Mouse (Mus musculus) induced T-regulatory cell, adult 2 months (primary cell): ENCODE measurements at regions not wholly inside any gene's neighbourhood (a gene's known extent, or its start where the extent isn't known, plus 50 kb on each side); places are given as distances from the start of the nearest gene placed in this dataset.
A peak's percentile ranks its signal among the peaks of the same experiment; 100 is the strongest.

ENCODE experiments used
- DNase-seq: peaks from one replicate; pipeline ENCODE4 v3.0.0-alpha.2; 2012; ENCODE audit warnings: low read depth

DNA sequence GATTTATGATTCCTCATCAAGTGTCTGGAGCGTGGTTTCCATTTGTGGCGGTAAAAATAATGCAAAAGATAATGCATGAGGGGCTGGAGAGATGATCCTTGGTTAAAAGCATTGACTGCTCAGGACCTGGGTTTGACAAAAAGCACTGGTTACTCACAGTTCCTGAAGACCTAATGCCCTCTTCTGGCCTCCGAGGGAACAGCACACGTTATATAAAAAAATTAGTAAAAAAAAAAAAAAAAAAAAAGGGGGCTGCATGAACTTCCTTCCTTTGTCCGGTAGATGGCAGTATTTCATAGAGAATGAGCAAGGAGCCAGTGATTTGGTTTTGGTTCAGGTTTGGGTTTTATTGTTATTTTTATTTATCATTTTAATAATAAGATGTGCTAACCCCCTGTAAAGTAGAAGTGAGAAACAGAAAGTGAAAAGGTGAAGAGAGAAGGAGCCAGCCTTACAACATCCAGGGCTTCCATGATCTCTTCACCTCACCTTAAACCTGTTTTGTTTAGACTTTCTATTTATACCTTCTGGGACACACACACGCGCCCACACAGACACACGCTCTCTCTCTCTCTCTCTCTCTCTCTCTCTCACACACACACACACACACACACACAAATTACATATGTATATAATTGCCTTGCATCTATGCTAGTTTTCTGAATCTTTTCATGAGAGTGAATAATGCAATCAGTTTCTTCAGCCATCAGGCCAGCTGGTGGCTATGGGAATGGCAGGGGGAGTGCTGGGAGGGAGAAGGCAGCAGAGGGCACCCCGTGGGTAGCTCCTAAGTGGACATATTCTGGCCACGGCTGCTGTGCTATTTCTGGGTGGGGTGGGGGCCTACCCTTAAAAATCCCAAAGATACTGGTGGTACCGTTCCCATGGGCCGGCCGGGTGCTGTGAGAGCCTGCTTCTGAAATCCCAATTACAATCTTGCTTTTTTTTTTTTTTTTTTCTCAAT, 230.0 kb downstream of the Poteg start:
- DNase-seq, result peak; percentile 45

DNA sequence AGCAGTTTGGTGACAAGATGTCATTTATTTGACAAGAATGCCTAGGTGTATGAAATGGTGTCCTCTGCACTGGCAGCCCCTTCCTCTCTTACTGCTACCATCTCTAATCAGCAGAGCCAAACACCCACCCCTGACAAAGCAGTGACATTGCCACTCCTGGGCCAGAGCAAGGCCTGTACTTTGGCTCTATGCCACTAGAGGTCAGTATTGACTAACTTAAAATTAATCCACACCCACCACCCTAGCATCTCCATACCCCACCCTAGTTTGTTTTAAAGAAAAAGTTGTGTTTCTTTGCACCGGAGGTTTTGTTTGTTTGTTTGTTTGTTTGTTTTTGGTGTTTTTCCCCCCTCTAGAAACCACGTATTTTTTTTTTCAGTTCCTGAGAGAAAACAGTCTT, 231.7 kb downstream of the Poteg start:
- peak; percentile 30 for DNase-seq

DNA sequence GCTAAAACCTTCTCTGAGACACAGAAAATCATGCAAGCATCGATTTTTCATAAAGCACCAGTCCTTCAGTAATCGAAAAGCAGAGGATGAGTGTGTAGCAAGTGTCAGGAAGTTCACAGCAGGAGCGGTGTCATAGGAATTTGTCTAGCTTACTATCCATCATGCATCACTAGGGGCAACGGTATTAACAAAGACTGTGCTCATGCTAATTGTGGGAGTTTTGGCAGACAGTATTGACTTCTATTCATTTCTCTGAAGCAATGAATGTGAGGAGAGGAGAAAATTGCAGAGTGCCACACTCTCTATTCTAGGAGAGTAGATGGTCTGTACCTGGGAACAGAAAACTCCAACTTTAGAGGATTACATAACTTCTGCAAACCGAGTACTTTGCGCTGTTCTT, 274.5 kb downstream of the Poteg start:
- DNase-seq, result no peak

DNA sequence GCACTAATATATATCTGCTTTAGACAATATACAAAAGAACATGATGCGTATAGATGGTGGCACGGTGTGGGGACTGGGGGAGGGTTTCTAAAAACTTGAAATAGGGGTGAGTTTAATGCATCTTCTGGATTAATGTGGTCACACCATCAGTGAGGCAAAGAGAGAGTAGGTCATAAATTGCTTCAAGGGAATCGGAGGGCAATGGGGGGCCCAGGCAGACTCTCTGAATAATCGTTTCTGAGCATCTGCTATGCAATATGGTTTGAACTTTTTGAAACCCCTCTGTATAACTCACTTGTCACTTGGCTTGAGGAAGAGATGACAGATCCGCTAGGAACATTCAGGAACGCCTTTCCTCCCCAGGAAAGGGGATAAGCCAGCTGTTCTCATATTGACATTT, 322.8 kb downstream of the Poteg start:
- no peak for DNase-seq

DNA sequence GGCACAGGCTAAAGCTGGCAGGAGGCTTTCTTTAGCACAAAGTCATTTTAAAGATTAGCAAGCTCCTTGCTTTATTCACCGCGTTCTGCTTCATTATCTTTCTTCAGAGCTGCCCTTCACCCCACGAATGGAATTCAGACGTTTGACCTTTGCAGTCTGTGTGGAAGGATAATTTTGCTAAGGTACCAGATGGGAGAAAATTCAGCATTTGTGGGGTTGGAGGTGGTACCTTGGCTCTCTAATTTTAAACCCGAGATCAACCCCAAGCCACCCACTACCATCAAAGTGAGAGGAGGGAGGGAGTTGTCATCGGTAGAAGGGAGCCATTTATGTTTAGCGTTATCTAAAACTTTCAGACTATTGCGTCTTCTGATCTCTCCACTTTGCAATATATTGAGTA, 323.3 kb downstream of the Poteg start:
- DNase-seq, result no peak

DNA sequence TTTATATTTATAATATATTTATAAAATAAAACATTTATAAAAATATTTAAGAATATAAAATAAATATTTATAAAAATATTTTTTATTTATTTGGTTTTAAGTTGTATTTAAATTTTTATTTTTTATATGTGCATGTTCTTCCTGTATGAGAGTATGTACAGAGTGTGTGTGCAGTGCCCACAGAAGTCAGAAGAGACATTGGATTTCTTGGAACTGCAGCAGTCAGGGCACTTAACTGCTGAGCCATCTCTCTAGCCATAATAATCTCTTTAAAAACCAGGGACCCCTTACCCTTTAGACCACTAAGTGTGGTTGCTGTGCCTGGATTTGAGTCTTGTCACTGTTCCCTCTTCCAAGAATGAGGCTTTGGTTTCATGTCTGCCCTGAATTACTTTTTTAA, 323.8 kb downstream of the Poteg start:
- DNase-seq, result no peak

DNA sequence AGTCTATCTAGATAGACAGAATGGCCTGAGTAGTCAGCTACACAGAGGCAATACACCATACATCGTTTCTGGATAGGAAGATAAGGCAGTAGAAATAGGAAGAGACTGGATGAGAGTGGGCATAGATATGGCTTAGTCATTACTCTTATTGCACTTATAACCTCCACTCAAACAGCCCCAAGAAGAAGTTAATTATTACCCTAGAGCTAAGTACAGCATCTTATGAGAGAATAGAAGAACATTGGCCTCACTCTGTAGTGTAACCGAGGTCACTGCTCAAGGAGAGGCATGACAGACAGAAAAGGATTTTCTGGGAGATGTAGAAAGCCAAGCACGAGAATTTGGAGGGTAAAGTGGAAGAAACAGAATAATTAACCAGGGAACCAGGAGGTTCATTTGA, 331.5 kb downstream of the Poteg start:
- DNase-seq, result no peak
